Mouse (Mus musculus) kidney, postnatal 4 days (tissue): Measurements from ENCODE around the gene Pgrmc1.
"Not testable (repeated sequence)": the region's sequence is repeated elsewhere in the genome, so short reads cannot be mapped to it uniquely, and the experiment has no call there.

ENCODE experiments used
- DNase-seq, 2 experiments: peaks; one replicate each; pipeline ENCODE4 v3.0.0; 2021; ENCODE audit warnings: mixed read lengths in 2 of 2

Pgrmc1 gene

GRCm38 (mm10) chrX:36597707-36598389 is at the start of gene Pgrmc1:
Pgrmc1 (plus strand) TSS chrX:36598206.
- peak; percentile 87 to 92 for DNase-seq

DNA sequence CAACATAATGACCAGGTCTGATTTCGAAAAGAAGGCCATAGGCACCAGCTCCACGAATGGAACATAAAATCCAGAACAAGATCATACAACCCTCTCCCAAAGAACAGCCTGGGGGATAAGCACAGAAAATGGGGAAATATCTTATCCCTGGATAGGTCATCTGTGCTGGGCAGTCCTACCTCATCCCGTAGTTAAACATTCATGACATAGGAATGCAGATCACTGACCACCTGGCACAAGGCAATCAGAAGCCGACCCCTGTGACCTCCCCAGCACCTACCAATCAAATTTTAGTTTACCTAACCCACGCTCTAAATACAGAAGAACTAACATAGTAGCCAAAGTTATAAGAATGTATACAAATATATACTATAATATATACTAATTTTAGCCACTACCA is 49.2 kb upstream of the Pgrmc1 start:
- no peak for DNase-seq

- DNase-seq: peak; percentile 35 to 55
Observed at GRCm38 (mm10) chrX:36550906-36551305, 47.1 kb upstream of the Pgrmc1 start.

DNA sequence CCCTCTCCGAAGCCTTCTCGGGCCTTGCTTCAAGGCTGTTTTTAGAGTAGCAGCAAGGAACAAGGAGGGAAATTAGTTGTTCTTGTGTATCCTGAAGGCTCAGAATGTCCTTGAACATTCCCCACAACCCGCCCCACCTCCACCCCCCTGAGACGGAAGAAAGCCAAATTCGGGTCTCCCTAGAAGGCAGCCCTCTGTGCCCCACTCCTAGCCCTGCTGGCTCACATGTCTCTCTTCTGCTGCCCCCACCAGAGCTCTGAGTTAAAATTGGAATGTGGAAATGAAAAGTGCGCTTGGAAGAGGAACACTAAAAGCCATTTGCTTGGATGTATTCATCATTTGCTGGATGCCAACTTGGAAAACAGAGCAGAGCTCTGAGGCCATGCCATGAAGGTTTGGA is 46.7 kb upstream of the Pgrmc1 start:
- DNase-seq: peak in 1 of 2 experiments; percentile 18

DNA sequence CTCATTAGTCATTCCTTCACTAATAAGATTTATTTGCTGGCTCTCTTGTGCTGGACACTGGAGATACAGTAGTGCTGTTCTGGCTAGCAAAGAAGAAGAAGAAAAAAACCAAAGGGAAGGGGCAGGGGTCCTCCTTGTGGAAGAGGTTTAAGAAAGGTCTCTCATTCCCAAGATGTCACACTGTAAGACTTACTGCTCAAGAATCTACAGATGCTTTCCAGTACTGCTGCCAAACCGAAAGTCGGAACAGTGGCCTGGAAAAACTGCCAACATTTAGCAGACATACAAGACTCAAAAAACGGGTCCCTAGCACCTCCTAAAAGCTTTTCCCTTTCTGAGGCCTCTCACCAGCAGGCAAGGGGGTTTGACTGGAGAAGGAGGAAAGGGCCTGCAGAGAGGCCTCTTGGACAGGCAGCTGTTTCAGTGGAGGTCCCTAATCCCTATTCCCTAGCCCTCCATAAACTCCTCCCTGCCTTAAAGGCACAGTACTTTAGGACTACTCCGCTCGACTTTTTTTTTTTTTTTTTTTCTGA is 45.9 kb upstream of the Pgrmc1 start:
- peak; percentile 35 to 50 for DNase-seq

DNA sequence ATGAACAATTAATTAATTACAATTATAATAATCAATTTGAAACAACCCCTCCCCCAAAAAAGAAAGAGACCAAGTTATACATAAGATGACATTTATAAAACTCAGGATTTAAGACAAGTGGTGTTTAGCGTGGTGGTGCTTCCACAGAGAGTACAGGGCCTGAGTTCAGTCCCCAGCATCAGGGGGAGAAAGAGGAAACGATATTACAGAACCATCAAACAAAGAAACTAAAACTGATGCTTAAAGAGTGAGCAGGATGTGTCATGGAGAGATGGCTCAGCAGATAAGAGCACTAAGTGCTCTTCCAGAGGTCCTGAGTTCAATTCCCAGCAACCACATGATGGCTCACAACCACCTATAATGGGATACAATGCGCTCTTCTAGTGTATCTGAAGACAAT is 45.3 kb upstream of the Pgrmc1 start:
- DNase-seq: no peak

DNA sequence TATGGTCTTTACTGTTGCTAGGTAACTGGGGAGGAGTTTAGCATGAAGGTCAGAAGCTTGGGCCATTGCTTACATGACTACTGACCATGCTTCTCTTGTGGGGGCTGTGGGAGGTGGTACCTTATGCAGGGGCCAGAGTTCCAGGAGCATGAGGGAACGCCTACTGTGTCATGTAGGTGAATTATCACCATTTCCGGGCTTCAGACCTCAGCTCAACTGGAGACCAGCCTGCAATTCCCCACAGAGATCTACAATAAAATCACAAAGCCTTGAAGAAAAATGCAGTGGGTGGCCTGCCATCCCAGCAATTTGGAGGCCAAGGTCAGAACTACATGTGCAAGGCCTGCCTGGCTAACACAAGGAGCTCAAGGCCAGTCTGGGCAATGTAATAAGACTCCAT is 42.8 kb upstream of the Pgrmc1 start:
- peak; percentile 4 to 9 for DNase-seq

DNA sequence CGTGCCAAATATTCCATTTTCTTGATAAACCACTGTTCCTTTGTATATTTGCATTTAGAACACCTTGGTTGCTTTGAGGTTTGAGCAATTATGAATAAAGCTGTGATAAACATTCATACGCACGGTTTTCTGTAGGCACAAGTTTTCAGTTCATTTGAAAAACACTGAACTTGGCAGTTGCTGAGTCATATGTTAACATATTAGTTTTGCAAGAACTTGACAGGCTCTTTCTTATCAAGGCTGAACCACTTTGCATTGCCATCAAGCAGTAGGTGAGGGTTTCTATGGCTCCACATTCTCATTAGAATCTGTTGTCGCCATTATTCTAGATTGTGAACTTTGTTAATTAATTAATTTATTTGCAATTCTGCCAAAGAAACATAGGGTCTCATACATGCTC is 37.8 kb upstream of the Pgrmc1 start:
- no peak for DNase-seq

- peak; percentile 83 for DNase-seq
Observed at GRCm38 (mm10) chrX:36561650-36562049, 36.4 kb upstream of the Pgrmc1 start.

DNA sequence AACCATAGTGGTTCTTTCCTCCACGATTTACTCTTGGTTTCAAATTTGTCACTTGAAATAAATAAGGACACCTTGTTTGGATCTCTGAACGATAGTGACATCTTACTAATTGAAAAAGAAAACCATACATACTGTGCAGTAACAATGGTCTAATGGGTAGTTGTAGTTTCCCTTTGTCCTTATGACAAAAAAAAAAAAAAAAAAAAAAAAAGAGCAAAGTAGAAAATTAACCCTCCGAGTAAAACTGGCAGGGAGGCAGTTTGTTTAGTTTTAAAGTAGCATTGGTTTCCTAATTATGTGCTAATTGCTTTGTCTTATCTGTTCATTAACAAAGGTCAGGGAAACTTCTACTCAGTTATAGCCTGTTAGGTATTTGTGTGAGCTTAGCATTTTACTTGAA is 35.9 kb upstream of the Pgrmc1 start:
- no peak for DNase-seq

- DNase-seq: no peak
Observed at GRCm38 (mm10) chrX:36586629-36587303, 11.2 kb upstream of the Pgrmc1 start.

DNA sequence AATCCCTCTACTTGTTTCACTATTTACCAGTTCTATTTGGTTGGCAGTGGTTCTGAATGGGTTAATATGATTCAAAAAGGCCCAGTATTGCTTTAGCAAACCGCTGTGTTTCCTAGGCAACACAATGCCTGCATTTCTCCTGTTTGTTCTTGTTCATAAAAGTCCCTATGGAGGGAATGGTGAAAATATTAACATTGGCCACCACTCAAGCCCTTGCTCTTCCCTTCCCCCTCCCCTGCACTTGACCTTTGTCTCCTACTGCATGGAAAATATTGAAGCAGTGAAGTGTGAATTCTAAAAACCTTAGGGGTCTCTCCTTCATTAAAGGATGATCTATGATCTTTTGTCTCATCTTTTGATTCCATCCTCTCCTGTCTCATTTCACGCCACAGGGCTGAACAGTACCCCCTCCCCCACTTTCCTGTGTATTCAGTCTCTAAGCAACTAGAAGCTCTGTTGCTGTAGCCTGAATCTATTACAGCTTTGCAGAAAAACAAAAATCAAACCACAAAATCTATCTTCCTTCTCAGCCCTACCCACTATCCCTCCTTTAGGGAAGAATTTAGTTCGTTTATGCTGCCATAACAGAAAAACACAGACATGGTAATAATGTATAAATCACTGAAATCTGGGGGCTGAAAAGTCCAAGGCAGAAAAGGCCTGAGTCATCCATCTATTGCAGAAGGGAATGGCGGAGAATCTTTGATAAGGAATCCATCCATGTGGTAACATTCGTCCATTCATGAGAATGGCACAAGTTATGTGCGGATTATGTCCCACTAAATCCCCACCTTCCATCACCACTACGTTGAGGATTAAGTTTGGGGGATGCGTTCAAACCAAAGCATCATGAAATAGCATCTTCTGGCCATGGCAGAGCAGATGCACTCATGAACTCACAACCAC is 10.4 kb upstream of the Pgrmc1 start:
- peak; percentile 2 to 11 for DNase-seq

DNA sequence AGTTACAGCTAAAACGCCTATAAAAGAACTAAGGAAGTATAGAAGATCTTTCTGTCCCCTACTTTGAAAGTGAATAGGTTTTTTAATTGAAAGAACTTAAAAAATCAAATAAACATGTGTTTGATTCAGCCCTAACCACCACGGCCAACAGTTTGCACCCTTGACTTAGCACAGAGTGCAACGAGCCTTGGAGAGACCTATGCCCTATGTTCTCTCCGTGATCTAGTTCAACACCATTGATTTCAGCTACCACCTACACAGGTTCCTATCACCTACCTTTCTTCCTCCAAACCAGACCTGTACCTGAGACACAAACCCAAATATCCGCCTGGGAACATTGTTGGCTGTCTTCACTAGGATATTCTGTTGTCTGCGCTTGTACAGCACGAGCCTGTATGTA is 7.7 kb upstream of the Pgrmc1 start:
- DNase-seq: no peak

DNA sequence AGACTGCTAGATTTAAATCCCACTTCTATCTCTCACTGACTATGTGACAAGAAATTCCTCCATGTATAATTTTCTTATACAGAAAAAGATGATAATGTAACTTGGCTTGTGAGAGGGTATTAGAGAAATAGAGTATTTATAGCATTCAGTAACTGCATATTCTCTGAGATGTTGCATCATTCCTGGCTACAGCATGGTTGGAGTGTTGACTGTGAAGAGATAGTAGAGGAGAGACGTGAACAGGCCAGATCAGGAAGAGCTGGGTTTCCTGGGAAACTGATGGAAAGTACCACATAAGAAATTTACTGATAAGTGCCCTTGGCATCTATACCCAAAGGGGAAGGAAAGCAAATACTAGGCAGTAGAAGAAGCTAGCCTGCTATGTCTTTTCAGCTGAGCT is 6.9 kb upstream of the Pgrmc1 start:
- DNase-seq: no peak

DNA sequence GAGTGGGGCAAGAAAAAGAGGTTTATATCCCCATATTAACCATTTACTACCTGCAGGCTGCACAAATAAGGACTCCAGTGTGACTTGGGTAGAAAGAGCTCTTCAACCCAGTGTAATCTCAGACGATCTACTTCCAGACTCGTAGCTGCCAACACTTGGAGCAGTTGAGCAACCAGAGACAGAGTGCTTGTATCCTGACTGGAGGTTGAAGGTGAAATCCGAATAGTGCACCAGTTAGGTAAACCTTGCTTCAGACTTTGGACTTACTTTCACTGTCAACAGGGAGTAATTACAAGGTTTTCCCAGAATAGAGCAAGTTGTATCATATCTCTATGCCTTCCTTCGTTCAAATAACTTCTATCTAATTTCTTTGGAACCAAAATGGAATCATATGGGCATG is 6.5 kb upstream of the Pgrmc1 start:
- no peak for DNase-seq

GRCm38 (mm10) chrX:36595247-36595646 is 2.8 kb upstream of the Pgrmc1 start:
- DNase-seq: no peak

- DNase-seq: not testable (repeated sequence)
Observed at GRCm38 (mm10) chrX:36596483-36597120, 1.4 kb upstream of the Pgrmc1 start.

GRCm38 (mm10) chrX:36598390-36598810 is 394 bp downstream of the Pgrmc1 start:
- no peak for DNase-seq

GRCm38 (mm10) chrX:36598861-36599344 is 897 bp downstream of the Pgrmc1 start:
- DNase-seq: peak; percentile 19 to 35

- DNase-seq: no peak
Observed at GRCm38 (mm10) chrX:36599656-36600055, 1.6 kb downstream of the Pgrmc1 start.

DNA sequence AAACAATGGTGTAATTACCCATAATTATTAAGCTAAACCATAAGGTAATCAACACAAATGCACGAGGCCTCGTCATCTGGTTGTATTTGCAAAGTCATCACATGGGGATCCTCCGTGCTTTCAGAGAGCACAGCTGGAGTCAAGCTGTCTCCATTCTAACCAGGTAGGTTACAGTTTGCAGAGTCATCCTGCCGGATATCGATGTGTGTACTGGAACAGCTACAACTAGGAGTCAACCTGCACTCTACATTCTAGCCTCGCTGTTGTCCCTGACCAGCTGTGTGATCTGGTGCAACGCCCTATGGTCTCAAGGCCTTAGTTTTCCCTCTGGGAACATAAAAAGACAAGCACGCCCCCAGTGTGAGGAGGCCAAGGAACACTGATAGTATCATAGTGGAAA is 2.1 kb downstream of the Pgrmc1 start:
- DNase-seq: peak in 1 of 2 experiments; percentile 2

DNA sequence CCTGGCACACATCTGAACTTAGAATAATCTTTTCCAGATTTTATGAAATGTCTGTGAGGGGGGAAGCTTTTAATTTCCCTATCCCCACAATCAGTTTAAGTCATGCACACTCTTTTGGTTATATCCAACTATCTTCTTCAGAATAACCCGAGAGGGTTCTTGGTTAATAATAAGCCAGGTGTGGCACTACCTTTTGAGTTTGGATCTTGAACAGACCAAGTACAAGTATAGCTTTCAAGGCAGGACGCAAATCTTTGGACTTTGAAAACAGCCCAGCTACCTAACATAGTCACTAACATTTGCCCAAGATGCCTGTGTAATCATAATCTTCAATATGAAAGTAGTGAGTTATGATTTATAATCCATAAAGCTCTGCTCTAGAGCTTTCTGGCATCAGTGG is 4.9 kb downstream of the Pgrmc1 start:
- no peak for DNase-seq

DNA sequence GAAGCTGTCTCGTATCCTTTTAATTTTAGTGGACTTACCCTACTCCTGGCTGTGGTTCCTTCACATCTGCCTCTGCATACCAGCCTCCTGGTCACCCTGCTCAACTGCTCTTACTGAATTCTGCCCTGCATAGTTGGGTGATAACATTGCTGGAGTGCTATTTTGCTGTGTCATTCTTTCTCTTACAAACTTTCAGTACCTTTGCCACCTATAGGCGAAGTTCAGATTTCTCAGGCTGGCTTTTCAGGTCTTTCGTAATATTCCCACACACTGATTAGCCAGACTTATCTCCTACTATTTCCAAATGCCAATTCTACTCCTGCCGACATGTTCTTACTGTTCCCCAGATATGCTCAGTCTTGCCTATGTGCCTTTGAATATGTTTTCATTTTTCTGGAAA is 6.0 kb downstream of the Pgrmc1 start:
- DNase-seq: no peak
